Mouse (Mus musculus): ENCODE results near the gene Acot7. TPM values are rescaled to one million over a fixed set of nuclear protein-coding genes. Genes with fewer than 3 reads are reported as not detected.

Acot7 gene
- polyA plus RNA-seq, 1 experiment from 2014 or later, result 72.4 TPM

GRCm38 (mm10) chr4:152179946-152180660 is 2.2 kb downstream of the Acot7 start:
- Histone ChIP-seq H3K36me3 (ENCODE audit: control insufficient read depth, insufficient read depth, low read length) (no peaks in the 10 kb centered on the region), H3K4me2 (replicated peaks; ENCODE audit: low read depth, low read length) (no peak overlapping the region), H3K9me3 (ENCODE audit: control insufficient read depth, low read depth, low read length) (no peaks in the 10 kb centered on the region), H3K4me3 (ENCODE audit: low read depth, low read length) (no peak overlapping the region), H3K9ac (replicated peaks; ENCODE audit: low read depth, low read length) (no peak overlapping the region), H3K4me1 (ENCODE audit: control insufficient read depth, insufficient read depth, low read length) (peaks cover 8% of the 10 kb centered on the region; the same call in 1 of the 2 replicates), H3K27me3 (ENCODE audit: control insufficient read depth, insufficient read depth, low read length) (0 out of 2 replicates have a peak, but pooled peaks cover 5% of the 10 kb centered on the region), H3K27ac (ENCODE audit: low read length) (no peak overlapping the region)
- ATAC-seq (ENCODE audit: insufficient number of reproducible peaks, insufficient read depth, low FRiP score, low read depth), result no peak
- 85% methylated on average over 16 of the region's 16 CpGs for WGBS

GRCm38 (mm10) chr4:152182205-152182604 is 4.3 kb downstream of the Acot7 start:
- Histone ChIP-seq H3K27me3 (ENCODE audit: control insufficient read depth, insufficient read depth, low read length) (0 out of 2 replicates have a peak, but pooled peaks cover 5% of the 10 kb centered on the region), H3K9me3 (ENCODE audit: control insufficient read depth, low read depth, low read length) (no peaks in the 10 kb centered on the region), H3K9ac (replicated peaks; ENCODE audit: low read depth, low read length) (no peak overlapping the region), H3K4me1 (ENCODE audit: control insufficient read depth, insufficient read depth, low read length) (peaks cover 25% of the 10 kb centered on the region; the same call in 1 of the 2 replicates), H3K4me3 (ENCODE audit: low read depth, low read length) (no peak overlapping the region), H3K27ac (ENCODE audit: low read length) (no peak overlapping the region), H3K4me2 (replicated peaks; ENCODE audit: low read depth, low read length) (no peak overlapping the region), H3K36me3 (ENCODE audit: control insufficient read depth, insufficient read depth, low read length) (no peaks in the 10 kb centered on the region)
- WGBS, result 82% methylated on average over 10 of the region's 10 CpGs
- ATAC-seq (ENCODE audit: insufficient number of reproducible peaks, insufficient read depth, low FRiP score, low read depth), result no peak

DNA sequence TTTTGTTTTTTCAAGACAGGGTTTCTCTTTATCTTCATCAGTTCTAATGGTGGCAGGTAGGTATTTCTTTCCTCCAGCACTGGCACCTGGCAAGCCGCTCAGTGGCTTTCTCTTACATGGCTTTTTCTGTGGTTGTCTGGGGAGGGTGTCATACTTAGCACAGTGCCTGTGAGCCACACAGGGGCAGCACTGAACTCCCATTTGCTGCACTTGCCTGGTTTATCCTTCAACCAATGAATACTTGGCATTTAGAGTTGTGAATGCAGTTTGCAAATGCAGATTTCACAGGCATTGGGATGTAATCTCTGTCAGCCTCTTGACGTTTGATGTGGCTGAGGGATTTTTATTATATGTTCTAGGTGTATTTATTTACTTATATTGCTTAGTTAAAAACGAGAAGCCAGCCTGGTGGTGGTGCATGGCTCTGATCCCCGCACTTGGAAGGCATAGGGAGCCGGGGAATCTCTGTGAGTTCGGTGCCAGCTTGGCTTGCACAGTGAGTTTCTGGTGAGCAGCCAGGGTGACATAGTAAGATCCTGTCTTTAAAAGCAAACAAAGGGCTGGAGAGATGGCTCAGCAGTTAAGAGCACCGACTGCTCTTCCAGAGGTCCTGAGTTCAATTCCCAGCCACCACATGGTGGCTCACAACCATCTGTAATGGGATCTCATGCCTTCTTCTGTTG is 6.6 kb downstream of the Acot7 start:
- H3K9me3 ChIP-seq (ENCODE audit: control insufficient read depth, low read depth, low read length), result no peaks in the 10 kb centered on the region
- no peak overlapping the region for H3K27ac ChIP-seq (ENCODE audit: low read length)
- WGBS, result 60% methylated on average over 7 of the region's 7 CpGs
- ATAC-seq (ENCODE audit: insufficient number of reproducible peaks, insufficient read depth, low FRiP score, low read depth), result no peak
- no peaks in the 10 kb centered on the region for H3K36me3 ChIP-seq (ENCODE audit: control insufficient read depth, insufficient read depth, low read length)
- 0 out of 2 replicates have a peak, but pooled peaks cover 3% of the 10 kb centered on the region for H3K27me3 ChIP-seq (ENCODE audit: control insufficient read depth, insufficient read depth, low read length)
- H3K4me1 ChIP-seq (ENCODE audit: control insufficient read depth, insufficient read depth, low read length), result peaks cover 19% of the 10 kb centered on the region; the same call in 1 of the 2 replicates
- H3K4me3 ChIP-seq (ENCODE audit: low read depth, low read length), result no peak overlapping the region
- H3K9ac ChIP-seq (replicated peaks; ENCODE audit: low read depth, low read length), result no peak overlapping the region
- no peak overlapping the region for H3K4me2 ChIP-seq (replicated peaks; ENCODE audit: low read depth, low read length)

GRCm38 (mm10) chr4:152185137-152185509 is 7.2 kb downstream of the Acot7 start:
- H3K9me3 ChIP-seq (ENCODE audit: control insufficient read depth, low read depth, low read length), result no peaks in the 10 kb centered on the region
- H3K4me3 ChIP-seq (ENCODE audit: low read depth, low read length), result 0 out of 2 replicates have a peak overlapping the region, but pooled peaks have one; percentile 31
- peaks cover 19% of the 10 kb centered on the region; the same call in 1 of the 2 replicates for H3K4me1 ChIP-seq (ENCODE audit: control insufficient read depth, insufficient read depth, low read length)
- ATAC-seq (ENCODE audit: insufficient number of reproducible peaks, insufficient read depth, low FRiP score, low read depth), result peak; percentile 77
- peak overlapping the region; percentile 92 for H3K27ac ChIP-seq (ENCODE audit: low read length)
- no peaks in the 10 kb centered on the region for H3K27me3 ChIP-seq (ENCODE audit: control insufficient read depth, insufficient read depth, low read length)
- 3% methylated on average over 3 of the region's 3 CpGs for WGBS
- H3K4me2 ChIP-seq (replicated peaks; ENCODE audit: low read depth, low read length), result peak overlapping the region; percentile 52
- H3K36me3 ChIP-seq (ENCODE audit: control insufficient read depth, insufficient read depth, low read length), result no peaks in the 10 kb centered on the region
- peak overlapping the region; percentile 31; the same call in 1 of the 2 replicates for H3K9ac ChIP-seq (replicated peaks; ENCODE audit: low read depth, low read length)

DNA sequence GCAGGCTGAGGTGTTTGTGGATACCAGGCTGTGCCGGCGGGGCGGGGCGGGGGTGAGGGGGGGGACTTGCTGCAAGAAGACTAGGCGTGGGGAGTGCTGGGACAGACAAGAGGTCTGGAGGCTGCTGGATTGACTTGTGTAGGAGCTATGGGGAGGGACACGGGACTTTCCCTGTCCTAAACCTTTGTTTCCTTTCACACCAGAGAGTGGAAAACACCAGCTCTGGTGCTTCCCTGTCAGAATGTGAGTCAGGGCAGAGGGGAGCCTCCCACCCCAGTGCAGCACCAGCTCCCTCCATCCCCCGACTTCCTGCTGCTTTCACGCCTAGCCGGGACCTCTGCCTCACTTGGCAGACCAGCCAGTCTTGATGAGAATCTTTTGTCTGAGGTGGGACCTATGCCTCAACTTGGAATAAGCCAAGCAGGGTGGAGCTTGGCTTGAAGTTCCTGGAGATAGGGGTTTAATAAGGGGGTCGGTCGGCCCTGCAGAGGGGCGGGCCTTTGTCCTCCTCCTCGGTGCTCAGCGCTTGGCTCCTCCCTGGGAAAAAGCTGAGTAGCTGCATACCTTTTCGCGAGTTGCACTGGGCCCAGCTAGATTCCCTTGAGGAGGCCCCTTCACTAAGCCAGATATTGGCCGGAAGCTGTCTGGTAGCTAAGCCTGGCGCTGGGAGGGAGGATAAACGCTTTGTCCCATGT is 7.7 kb downstream of the Acot7 start:
- no peaks in the 10 kb centered on the region for H3K27me3 ChIP-seq (ENCODE audit: control insufficient read depth, insufficient read depth, low read length)
- H3K4me1 ChIP-seq (ENCODE audit: control insufficient read depth, insufficient read depth, low read length), result peaks cover 19% of the 10 kb centered on the region; the same call in 1 of the 2 replicates
- peak overlapping the region; percentile 31 for H3K9ac ChIP-seq (replicated peaks; ENCODE audit: low read depth, low read length)
- peak overlapping the region; percentile 92 for H3K27ac ChIP-seq (ENCODE audit: low read length)
- H3K4me2 ChIP-seq (replicated peaks; ENCODE audit: low read depth, low read length), result peak overlapping the region; percentile 52
- H3K4me3 ChIP-seq (ENCODE audit: low read depth, low read length), result peak overlapping the region; percentile 31
- peak; percentile 82 for ATAC-seq (ENCODE audit: insufficient number of reproducible peaks, insufficient read depth, low FRiP score, low read depth)
- no peaks in the 10 kb centered on the region for H3K36me3 ChIP-seq (ENCODE audit: control insufficient read depth, insufficient read depth, low read length)
- WGBS, result 4% methylated on average over 19 of the region's 19 CpGs
- no peaks in the 10 kb centered on the region for H3K9me3 ChIP-seq (ENCODE audit: control insufficient read depth, low read depth, low read length)

- Histone ChIP-seq H3K4me3 (ENCODE audit: low read depth, low read length) (peak overlapping the region; percentile 31), H3K27ac (ENCODE audit: low read length) (peak overlapping the region; percentile 92), H3K9ac (replicated peaks; ENCODE audit: low read depth, low read length) (peak overlapping the region; percentile 31), H3K27me3 (ENCODE audit: control insufficient read depth, insufficient read depth, low read length) (no peaks in the 10 kb centered on the region), H3K4me1 (ENCODE audit: control insufficient read depth, insufficient read depth, low read length) (peaks cover 19% of the 10 kb centered on the region; the same call in 1 of the 2 replicates), H3K4me2 (replicated peaks; ENCODE audit: low read depth, low read length) (peak overlapping the region; percentile 52), H3K36me3 (ENCODE audit: control insufficient read depth, insufficient read depth, low read length) (no peaks in the 10 kb centered on the region), H3K9me3 (ENCODE audit: control insufficient read depth, low read depth, low read length) (no peaks in the 10 kb centered on the region)
- ATAC-seq (ENCODE audit: insufficient number of reproducible peaks, insufficient read depth, low FRiP score, low read depth), result no peak
- WGBS, result 23% methylated on average over 14 of the region's 14 CpGs
Measured at GRCm38 (mm10) chr4:152186205-152187082, 8.5 kb downstream of the Acot7 start.

GRCm38 (mm10) chr4:152187142-152187541 is 9.2 kb downstream of the Acot7 start:
- H3K4me2 ChIP-seq (replicated peaks; ENCODE audit: low read depth, low read length), result peak overlapping the region; percentile 52; the same call in 1 of the 2 replicates
- H3K9me3 ChIP-seq (ENCODE audit: control insufficient read depth, low read depth, low read length), result no peaks in the 10 kb centered on the region
- peaks cover 20% of the 10 kb centered on the region; the same call in 1 of the 2 replicates for H3K4me1 ChIP-seq (ENCODE audit: control insufficient read depth, insufficient read depth, low read length)
- WGBS, result 76% methylated on average over 9 of the region's 9 CpGs
- no peaks in the 10 kb centered on the region for H3K36me3 ChIP-seq (ENCODE audit: control insufficient read depth, insufficient read depth, low read length)
- no peaks in the 10 kb centered on the region for H3K27me3 ChIP-seq (ENCODE audit: control insufficient read depth, insufficient read depth, low read length)
- no peak for ATAC-seq (ENCODE audit: insufficient number of reproducible peaks, insufficient read depth, low FRiP score, low read depth)
- no peak overlapping the region for H3K9ac ChIP-seq (replicated peaks; ENCODE audit: low read depth, low read length)
- H3K27ac ChIP-seq (ENCODE audit: low read length), result peak overlapping the region; percentile 92; the same call in 1 of the 2 replicates
- H3K4me3 ChIP-seq (ENCODE audit: low read depth, low read length), result no peak overlapping the region

All from stomach, embryonic 14.5 days (tissue).